Mouse (Mus musculus): ENCODE data around the gene Ccdc65. TPM values are rescaled to one million over a fixed set of nuclear protein-coding genes. Genes with fewer than 3 reads are reported as not detected.
"Not testable (repeated sequence)": the region's sequence is repeated elsewhere in the genome, so short reads cannot be mapped to it uniquely, and the experiment has no call there.

Gene Ccdc65
- polyA plus RNA-seq, 1 experiment from 2014 or later: 0.73 TPM

GRCm38 (mm10) chr15:98728366-98728765, 20.4 kb downstream of the Ccdc65 start:
- no peak overlapping the region for H3K9ac ChIP-seq
- H3K4me2 ChIP-seq: peak overlapping the region; percentile 94
- H3K4me1 ChIP-seq: peaks cover 50% of the 10 kb centered on the region
- H3K27ac ChIP-seq: no peak overlapping the region
- 21% methylated on average over 9 of the region's 9 CpGs for WGBS
- H3K36me3 ChIP-seq: no peaks in the 10 kb centered on the region
- H3K27me3 ChIP-seq: 0 out of 2 replicates have a peak, but pooled peaks cover 6% of the 10 kb centered on the region
- ATAC-seq (replicated peaks; ENCODE audit: low FRiP score): no peak
- H3K9me3 ChIP-seq (replicated peaks): no peaks in the 10 kb centered on the region
- H3K4me3 ChIP-seq (replicated peaks): peak overlapping the region; percentile 56

DNA sequence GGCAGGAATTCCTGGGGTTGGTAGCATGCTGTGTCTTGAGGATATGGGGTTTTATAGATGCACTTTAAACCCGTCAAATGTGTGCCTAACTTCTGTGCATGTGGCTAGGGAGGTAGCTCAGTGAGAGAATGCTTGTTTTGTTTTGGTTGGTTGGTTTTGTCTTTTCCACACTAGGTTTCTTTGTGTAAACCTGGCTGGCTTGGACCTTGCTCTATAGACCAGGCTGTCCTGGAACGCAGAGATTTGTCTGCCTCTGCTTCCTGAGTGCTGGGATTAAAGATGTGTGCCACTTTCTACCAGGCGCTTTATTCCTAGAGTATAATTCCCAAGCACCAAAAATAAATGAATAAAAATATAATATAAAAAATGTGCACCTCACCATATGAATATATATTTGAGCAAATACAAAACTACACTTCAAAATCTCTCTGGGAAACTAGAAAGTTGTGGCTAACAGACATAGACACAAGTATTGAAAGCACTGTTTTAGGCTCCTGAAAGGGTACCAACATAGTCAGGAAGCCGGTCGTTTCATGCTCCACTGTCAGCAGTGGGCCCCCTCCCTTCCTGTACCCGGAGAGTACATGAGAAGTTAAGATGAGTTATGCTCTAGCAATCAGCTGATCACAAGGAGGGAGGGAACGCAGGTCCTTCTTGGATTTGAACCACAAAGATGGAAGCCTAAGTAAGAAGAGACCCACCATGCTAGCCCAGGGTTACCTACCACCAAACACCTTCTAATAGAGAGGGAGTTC, 22.0 kb downstream of the Ccdc65 start:
- H3K9me3 ChIP-seq (replicated peaks): no peaks in the 10 kb centered on the region
- H3K4me3 ChIP-seq (replicated peaks): no peak overlapping the region
- H3K36me3 ChIP-seq: peaks cover 2% of the 10 kb centered on the region
- WGBS: 35% methylated on average over 7 of the region's 7 CpGs
- H3K27me3 ChIP-seq: 0 out of 2 replicates have a peak, but pooled peaks cover 6% of the 10 kb centered on the region
- no peak overlapping the region for H3K4me2 ChIP-seq
- no peak overlapping the region for H3K9ac ChIP-seq
- peaks cover 42% of the 10 kb centered on the region for H3K4me1 ChIP-seq
- ATAC-seq (replicated peaks; ENCODE audit: low FRiP score): no peak
- H3K27ac ChIP-seq: no peak overlapping the region

DNA sequence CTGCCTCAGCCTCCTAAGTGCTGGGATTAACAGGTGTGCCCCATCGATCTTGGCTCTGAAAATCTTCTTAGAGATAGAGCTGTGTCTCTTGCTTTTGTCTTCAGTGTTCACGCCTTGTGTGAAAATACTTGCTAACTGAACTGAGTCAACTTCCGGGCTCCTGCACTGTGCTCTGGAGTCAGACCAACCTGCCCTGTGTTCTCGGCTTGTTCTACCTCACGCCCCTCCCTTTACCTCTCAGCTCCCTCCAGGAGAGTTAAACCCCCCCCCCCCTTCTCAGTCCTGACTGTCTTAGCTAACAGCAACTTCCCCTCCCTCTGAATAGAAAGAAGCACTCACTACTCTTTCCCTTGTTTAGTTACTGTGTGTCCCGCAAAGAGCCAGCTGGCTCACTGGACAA, 22.8 kb downstream of the Ccdc65 start:
- H3K4me1 ChIP-seq: peaks cover 41% of the 10 kb centered on the region
- H3K36me3 ChIP-seq: peaks cover 10% of the 10 kb centered on the region
- ATAC-seq (replicated peaks; ENCODE audit: low FRiP score): no peak
- WGBS: 80% methylated on average over 6 of the region's 6 CpGs
- H3K9ac ChIP-seq: no peak overlapping the region
- H3K9me3 ChIP-seq (replicated peaks): no peaks in the 10 kb centered on the region
- no peak overlapping the region for H3K27ac ChIP-seq
- H3K4me3 ChIP-seq (replicated peaks): no peak overlapping the region
- no peak overlapping the region for H3K4me2 ChIP-seq
- H3K27me3 ChIP-seq: 0 out of 2 replicates have a peak, but pooled peaks cover 6% of the 10 kb centered on the region

GRCm38 (mm10) chr15:98732006-98732531, 24.1 kb downstream of the Ccdc65 start:
- no peak overlapping the region for H3K4me3 ChIP-seq (replicated peaks)
- no peak overlapping the region for H3K27ac ChIP-seq
- H3K4me2 ChIP-seq: no peak overlapping the region
- no peak overlapping the region for H3K9ac ChIP-seq
- peaks cover 23% of the 10 kb centered on the region for H3K36me3 ChIP-seq
- H3K27me3 ChIP-seq: no peaks in the 10 kb centered on the region
- H3K9me3 ChIP-seq (replicated peaks): no peaks in the 10 kb centered on the region
- 55% methylated on average over 8 of the region's 8 CpGs for WGBS
- H3K4me1 ChIP-seq: peaks cover 31% of the 10 kb centered on the region
- no peak for ATAC-seq (replicated peaks; ENCODE audit: low FRiP score)

DNA sequence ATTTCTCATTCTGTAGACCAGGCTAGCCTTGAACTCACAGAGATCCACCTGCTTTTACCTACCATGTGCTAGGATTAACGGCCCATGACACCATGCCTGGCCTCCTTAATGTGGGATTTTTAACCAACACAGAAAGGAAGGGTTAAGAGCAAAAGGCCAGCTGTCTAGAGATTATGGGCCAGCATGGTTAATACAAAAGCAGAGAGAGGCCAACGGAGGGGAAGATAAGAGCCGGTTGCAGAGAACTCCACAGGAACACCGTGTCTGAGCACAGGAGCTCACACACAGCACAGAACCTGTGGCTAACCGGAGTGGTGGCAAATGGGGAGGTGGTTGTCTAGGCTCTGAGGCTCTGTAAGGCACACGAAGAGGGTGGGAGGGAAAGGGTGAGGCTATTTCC, 25.4 kb downstream of the Ccdc65 start:
- Histone ChIP-seq H3K4me1 (peaks cover 18% of the 10 kb centered on the region; the same call in 1 of the 2 replicates), H3K27ac (peak overlapping the region; percentile 52; the same call in 1 of the 2 replicates), H3K4me3 (replicated peaks) (no peak overlapping the region), H3K9me3 (replicated peaks) (no peaks in the 10 kb centered on the region), H3K4me2 (no peak overlapping the region), H3K27me3 (no peaks in the 10 kb centered on the region), H3K36me3 (peaks cover 33% of the 10 kb centered on the region), H3K9ac (no peak overlapping the region)
- no peak for ATAC-seq (replicated peaks; ENCODE audit: low FRiP score)
- WGBS: 65% methylated on average over 6 of the region's 6 CpGs

GRCm38 (mm10) chr15:98733976-98734566, 26.1 kb downstream of the Ccdc65 start:
- H3K9me3 ChIP-seq (replicated peaks): no peaks in the 10 kb centered on the region
- H3K36me3 ChIP-seq: peaks cover 40% of the 10 kb centered on the region
- no peak for ATAC-seq (replicated peaks; ENCODE audit: low FRiP score)
- H3K4me3 ChIP-seq (replicated peaks): no peak overlapping the region
- H3K9ac ChIP-seq: no peak overlapping the region
- WGBS: 78% methylated on average over 5 of the region's 5 CpGs
- H3K4me2 ChIP-seq: no peak overlapping the region
- peak overlapping the region; percentile 52; the same call in 1 of the 2 replicates for H3K27ac ChIP-seq
- peaks cover 16% of the 10 kb centered on the region; the same call in 1 of the 2 replicates for H3K4me1 ChIP-seq
- no peaks in the 10 kb centered on the region for H3K27me3 ChIP-seq

DNA sequence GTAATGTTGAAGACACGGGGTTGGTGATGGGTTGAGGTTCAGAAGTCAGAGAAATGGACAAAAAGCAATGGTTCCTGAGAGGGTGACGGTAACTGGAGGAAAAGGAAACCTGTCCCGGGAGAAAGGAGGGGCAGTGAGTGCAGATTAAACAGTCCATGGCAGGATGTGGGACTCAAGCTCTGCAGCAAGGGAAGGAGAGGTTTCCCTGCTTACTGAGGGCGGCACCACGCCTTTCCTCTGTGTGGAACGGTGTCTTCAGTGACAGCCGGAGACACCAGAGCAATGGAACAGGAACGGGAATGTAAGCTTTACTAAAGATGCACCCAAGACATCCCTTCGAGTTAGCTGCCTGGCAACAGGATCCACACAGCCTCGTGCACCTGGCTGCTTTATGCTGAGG, 28.5 kb downstream of the Ccdc65 start:
- Histone ChIP-seq H3K27me3 (no peaks in the 10 kb centered on the region), H3K4me3 (replicated peaks) (no peak overlapping the region), H3K4me2 (no peak overlapping the region), H3K9ac (no peak overlapping the region), H3K27ac (no peak overlapping the region), H3K36me3 (peaks cover 64% of the 10 kb centered on the region), H3K4me1 (peaks cover 10% of the 10 kb centered on the region; the same call in 1 of the 2 replicates), H3K9me3 (replicated peaks) (no peaks in the 10 kb centered on the region)
- WGBS: 85% methylated on average over 10 of the region's 10 CpGs
- no peak for ATAC-seq (replicated peaks; ENCODE audit: low FRiP score)

DNA sequence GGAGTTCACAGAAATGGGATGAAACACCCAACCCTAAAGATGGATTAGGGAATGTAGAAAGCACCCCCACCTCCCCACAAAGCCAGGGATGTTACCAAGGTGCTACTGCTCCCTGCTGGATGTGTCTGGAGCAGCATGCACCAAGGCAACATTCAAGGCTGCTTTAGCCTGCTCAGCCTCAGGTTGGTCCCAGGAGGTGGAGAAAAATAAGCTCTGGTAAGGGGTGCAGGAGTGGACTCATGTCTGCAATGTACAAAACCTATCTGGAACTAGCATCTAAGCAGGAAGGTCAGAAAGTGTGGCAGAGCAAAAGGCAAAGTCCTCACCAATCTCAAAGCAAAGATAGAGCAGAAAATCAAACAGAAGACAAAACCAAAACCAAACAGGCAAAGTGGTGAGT, 29.9 kb downstream of the Ccdc65 start:
- Histone ChIP-seq H3K27me3 (no peaks in the 10 kb centered on the region), H3K9ac (no peak overlapping the region), H3K27ac (no peak overlapping the region), H3K36me3 (peaks cover 78% of the 10 kb centered on the region), H3K4me2 (no peak overlapping the region), H3K4me3 (replicated peaks) (no peak overlapping the region), H3K4me1 (peaks cover 10% of the 10 kb centered on the region; the same call in 1 of the 2 replicates), H3K9me3 (replicated peaks) (no peaks in the 10 kb centered on the region)
- ATAC-seq (replicated peaks; ENCODE audit: low FRiP score): no peak

DNA sequence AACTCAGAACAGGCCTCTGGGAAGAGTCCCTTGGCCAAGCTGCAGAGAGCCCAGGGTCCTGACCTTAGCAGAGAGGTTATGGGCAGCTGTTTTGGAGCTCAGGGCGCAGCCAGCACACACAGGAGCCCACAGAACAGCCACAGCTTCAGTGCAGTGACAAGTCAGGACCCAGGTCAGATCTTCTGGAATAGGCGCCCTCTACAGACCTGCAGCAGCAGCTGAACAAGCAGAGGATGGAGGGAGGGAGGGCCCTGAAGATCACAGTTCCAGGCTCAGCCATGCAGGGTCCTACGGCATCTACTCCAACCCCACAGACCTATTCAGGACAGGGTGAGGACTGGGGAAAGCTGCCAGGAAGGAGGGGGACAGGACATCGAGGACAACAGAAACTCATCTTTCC, 30.8 kb downstream of the Ccdc65 start:
- Histone ChIP-seq H3K27ac (no peak overlapping the region), H3K36me3 (peaks cover 81% of the 10 kb centered on the region), H3K4me1 (0 out of 2 replicates have a peak, but pooled peaks cover 4% of the 10 kb centered on the region), H3K9me3 (replicated peaks) (no peaks in the 10 kb centered on the region), H3K27me3 (no peaks in the 10 kb centered on the region), H3K4me3 (replicated peaks) (no peak overlapping the region), H3K4me2 (no peak overlapping the region), H3K9ac (no peak overlapping the region)
- 0 out of 2 replicates have a peak, but pooled peaks have one; percentile 43 for ATAC-seq (replicated peaks; ENCODE audit: low FRiP score)
- 66% methylated on average over 4 of the region's 4 CpGs for WGBS

GRCm38 (mm10) chr15:98740219-98740618, 32.2 kb downstream of the Ccdc65 start:
- Histone ChIP-seq H3K36me3 (peaks cover 88% of the 10 kb centered on the region), H3K4me3 (replicated peaks) (no peak overlapping the region), H3K27ac (no peak overlapping the region), H3K9me3 (replicated peaks) (no peaks in the 10 kb centered on the region), H3K27me3 (no peaks in the 10 kb centered on the region), H3K4me1 (no peaks in the 10 kb centered on the region), H3K4me2 (no peak overlapping the region), H3K9ac (no peak overlapping the region)
- no peak for ATAC-seq (replicated peaks; ENCODE audit: low FRiP score)
- WGBS: 92% methylated on average over 8 of the region's 8 CpGs

GRCm38 (mm10) chr15:98742766-98743428, 34.9 kb downstream of the Ccdc65 start:
- Histone ChIP-seq H3K9ac (no peak overlapping the region), H3K27ac (no peak overlapping the region), H3K4me2 (no peak overlapping the region), H3K4me3 (replicated peaks) (no peak overlapping the region), H3K9me3 (replicated peaks) (no peaks in the 10 kb centered on the region), H3K27me3 (no peaks in the 10 kb centered on the region), H3K4me1 (peaks cover 10% of the 10 kb centered on the region; the same call in 1 of the 2 replicates), H3K36me3 (peaks cover 65% of the 10 kb centered on the region)
- 79% methylated on average over 8 of the region's 8 CpGs for WGBS
- no peak for ATAC-seq (replicated peaks; ENCODE audit: low FRiP score)

DNA sequence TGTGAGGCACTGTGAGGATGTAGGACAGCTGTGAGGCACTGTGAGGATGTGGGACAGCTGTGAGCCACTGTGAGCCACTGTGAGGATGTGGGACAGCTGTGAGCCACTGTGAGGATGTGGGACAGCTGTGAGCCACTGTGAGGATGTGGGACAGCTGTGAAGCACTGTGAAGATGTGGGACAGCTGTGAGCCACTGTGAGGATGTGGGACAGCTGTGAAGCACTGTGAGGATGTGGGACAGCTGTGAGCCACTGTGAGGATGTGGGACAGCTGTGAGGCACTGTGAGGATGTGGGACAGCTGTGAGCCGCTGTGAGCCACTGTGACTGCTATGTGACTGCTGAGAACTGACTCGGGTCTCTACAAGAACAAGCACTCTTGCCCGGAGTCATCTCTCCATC, 35.9 kb downstream of the Ccdc65 start:
- WGBS: 86% methylated on average over 3 of the region's 3 CpGs
- not testable (repeated sequence) for H3K9me3 ChIP-seq (replicated peaks); H3K4me3 ChIP-seq (replicated peaks); H3K27ac ChIP-seq; H3K4me2 ChIP-seq; ATAC-seq (replicated peaks; ENCODE audit: low FRiP score); H3K27me3 ChIP-seq; H3K9ac ChIP-seq
- peaks cover 12% of the 10 kb centered on the region; the same call in 1 of the 2 replicates for H3K4me1 ChIP-seq
- peaks cover 59% of the 10 kb centered on the region for H3K36me3 ChIP-seq

All from kidney, embryonic 15.5 days (tissue).